Mouse (Mus musculus): ENCODE data around the gene Tns3.

Tns3 gene

DNA sequence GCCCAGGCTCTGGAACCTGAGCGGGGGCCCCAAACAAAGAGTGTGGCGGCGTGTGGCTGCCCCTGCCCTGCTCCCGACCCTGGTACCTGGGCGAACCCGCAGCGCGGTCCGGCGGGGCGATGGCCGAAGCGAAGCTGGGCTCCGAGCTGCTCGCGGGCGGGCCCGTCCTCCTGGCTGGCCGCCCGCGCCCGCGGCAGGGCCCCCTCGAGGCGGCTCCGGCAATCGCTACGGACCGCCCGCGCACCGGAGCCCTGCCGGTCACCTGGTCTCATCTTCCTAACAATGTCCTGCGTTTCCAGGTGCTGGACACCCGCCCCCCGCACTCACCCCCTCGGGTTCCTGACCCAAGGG, at the start of gene Tns3:
TSS of gene Tns3 (minus strand) at position 143 of the 351 bp plus-strand sequence.
- no peak for DNase-seq (ENCODE audit: low spot score)

DNA sequence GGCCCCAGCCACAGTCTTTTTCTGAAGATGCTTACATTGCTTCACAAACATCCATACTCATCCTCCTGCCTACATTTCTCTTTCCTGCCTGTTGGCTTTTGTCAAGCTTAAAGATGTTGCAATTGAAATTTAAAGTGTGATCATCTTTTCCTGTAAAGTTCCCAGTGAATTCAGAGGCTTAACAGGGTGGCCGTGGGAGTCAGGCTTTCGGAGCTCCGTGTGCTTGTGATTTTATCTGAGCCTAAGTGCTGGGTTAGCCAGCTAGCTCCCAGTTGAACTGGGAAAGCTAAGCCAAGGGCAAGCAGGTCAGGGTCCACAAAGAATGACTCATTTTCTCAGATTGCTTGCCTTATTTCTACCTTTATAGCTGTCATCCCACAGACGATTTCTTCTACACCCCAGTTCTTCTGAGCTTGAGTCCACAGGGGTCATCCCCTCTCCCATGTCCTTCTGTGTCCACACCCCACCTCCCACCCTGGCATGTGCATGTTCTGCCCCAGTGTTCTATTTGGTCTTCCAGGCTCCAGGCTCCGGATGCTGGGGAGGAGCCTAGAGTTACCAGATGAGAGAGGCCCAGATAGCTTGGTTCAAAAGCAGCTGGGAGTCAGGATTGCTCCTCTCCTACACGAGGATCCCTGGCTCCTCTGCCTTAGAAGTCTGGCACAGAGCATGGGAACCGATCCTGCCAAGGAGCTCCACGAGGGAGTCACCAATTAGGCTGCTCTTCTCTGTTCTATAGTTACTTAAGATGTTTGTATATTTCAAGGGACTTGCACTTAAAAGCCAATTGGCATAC, 42.1 kb upstream of the Tns3 start:
- no peak for DNase-seq (ENCODE audit: low spot score)

- no peak for DNase-seq (ENCODE audit: low spot score)
Observed at GRCm38 (mm10) chr11:8705156-8705555, 40.8 kb upstream of the Tns3 start.

GRCm38 (mm10) chr11:8703876-8704275, 39.5 kb upstream of the Tns3 start:
- DNase-seq (ENCODE audit: low spot score), result no peak

- no peak for DNase-seq (ENCODE audit: low spot score)
Observed at GRCm38 (mm10) chr11:8702532-8702886, 38.2 kb upstream of the Tns3 start.

DNA sequence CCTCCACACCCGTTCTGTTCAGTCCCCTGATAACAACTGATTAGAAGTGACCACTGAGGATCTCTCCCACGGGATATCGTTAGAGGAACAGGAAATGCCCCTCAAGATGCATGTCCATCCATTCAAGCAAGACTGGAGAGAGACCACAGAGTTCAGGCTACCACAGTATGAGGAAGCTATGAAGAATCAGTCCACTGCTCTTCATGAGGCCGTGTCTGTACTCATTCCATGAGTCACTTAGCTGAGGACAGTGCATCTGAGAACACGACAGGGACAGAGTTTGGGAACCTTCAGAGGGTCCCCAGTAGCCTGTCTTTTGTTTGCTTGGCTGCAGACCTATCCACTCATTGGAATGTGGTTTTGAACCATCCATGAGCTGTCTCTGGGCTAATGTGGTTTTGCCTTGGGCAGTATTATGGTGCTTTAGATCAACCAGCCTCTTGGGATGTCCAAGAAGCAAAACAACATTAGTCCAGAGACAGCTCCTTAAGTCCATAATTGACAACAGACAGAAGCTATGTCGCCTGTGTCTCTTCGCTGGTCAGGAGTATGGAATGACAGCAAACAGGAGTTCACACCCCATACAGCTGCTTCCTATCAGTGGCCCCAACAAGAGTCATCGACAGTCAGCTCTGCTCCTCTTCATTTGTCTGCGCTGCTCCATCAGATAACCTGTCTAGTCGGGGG, 37.7 kb upstream of the Tns3 start:
- no peak for DNase-seq (ENCODE audit: low spot score)

GRCm38 (mm10) chr11:8701400-8701799, 37.1 kb upstream of the Tns3 start:
- no peak for DNase-seq (ENCODE audit: low spot score)

DNA sequence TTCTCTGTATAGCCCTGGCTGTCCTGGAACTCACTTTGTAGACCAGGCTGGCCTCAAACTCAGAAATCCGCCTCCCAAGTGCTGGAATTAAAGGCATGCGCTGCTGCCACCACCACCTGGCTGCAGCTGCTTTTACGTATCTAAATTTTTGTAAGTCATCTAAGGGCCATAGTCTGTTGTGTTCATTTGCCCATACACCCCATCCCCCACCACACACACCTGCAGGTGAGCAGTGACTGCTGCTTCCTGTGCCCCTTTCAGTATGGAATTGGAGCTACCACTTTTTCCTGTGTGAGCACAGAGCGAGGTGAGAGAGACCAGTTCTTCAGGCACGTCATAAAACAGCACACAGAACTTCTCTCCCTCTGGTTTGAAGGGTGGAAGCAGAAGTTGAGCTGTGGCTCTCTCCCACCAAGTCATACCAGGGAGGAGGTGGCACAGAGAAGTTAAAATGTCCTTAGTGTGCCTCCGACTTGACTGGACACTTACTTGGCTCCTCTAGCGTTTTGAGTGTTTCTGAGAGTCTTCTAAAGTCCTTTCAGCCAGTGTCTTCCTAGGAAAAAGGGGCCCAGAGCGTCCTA, 36.4 kb upstream of the Tns3 start:
- no peak for DNase-seq (ENCODE audit: low spot score)

DNA sequence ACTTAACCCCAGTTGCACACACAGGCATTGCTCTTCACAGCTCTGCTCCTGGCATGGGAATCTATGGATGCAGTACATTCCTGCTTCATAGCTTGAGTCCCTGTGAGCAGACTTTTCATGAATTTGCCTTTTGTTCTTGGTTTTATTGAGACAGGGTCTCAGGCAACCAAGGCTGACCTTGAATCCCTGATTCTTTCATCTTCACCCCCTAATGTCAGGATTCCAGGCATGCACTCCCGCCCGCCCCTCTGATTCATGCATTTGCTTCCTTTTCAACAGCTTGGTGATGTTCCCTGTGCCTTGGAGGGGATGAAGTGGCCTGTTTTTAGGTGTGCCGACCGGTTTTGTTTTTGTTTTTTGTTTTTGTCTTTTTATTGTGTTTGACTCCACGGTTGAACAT, 35.4 kb upstream of the Tns3 start:
- DNase-seq (ENCODE audit: low spot score), result no peak

DNA sequence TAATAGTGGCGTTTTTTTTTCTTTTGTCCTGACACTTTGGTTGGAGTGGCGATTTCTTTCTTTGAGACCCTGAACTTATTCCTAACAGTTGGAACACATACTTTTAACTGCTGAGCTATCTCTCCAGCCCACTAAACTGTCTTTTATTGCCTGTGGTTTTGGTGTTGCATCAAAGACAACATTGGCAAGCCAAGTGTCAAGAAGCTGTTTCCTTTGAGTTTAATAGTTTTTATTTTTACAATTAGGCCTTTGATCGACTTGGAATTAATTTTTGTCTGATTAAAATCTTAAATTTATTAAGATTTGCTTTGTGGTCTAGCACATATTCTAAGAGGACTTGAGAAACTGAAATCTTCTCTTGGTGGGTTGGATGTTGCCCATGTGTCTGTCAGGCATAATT, 33.3 kb upstream of the Tns3 start:
- no peak for DNase-seq (ENCODE audit: low spot score)

GRCm38 (mm10) chr11:8694096-8694495, 29.8 kb upstream of the Tns3 start:
- no peak for DNase-seq (ENCODE audit: low spot score)

DNA sequence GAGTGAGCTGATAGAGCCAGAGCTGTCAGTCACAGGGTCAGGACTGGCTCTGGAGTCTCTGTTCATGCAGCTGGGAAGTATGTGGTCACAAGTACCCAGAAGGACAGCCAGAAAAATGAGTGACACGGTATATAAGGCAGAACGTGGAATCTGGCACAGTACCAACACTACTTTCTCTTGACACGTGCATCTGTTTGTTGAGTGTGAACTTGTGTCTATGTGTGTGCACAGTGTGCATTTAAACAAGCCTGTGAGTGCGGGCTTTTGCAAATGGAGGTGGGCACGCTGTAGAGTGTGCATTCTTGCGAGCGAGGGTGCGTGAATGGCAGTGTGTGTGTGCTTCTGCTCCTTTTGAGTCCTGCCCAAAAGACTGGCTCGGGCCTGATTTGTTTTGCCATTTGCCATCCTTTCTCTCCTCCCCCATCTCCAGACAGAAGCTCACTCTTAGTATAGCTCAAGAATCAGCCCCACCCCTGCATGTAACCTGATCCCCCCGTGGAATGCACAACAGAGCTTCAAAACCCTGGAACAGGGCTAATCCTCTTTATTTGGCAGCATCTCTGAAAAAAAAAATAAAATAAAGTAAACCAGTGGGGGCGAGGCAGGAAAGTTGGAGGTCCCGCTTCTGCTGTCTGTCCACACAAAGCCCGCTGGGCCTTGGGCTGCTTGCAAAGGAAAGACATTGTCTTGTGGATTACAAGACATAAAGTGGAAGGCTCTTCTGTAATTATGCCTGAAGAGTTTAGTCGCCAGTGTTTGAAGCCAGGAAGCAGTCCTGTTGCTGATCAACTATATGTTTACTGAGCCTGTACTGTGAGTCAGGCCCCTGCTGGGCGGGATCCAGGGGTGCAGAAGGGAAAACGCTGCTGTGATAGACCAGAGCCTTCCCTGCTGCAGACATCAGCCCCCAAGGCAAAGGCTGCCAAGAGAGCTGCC, 28.5 kb upstream of the Tns3 start:
- DNase-seq (ENCODE audit: low spot score), result no peak

- DNase-seq (ENCODE audit: low spot score), result no peak
Observed at GRCm38 (mm10) chr11:8692162-8692535, 27.8 kb upstream of the Tns3 start.

DNA sequence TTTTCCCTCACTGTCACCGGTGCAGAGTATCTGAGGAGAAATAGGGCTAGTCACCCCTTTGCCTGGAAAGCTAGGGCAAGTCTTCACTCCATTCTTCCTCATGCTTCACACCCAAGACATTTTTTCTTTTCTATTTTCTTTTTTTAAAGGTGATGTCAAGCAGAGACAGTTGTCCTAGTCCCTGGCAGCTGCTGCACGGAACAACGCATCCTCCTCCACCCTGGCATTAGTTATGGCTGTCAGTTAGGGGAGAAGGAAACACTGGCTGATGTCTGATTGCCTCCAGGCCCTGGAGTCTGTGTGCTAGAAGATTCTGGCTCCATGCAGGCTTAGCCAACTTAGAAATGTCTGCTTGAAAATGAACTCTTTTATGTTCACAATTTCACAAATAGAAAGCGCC, 27.3 kb upstream of the Tns3 start:
- DNase-seq (ENCODE audit: low spot score), result no peak

DNA sequence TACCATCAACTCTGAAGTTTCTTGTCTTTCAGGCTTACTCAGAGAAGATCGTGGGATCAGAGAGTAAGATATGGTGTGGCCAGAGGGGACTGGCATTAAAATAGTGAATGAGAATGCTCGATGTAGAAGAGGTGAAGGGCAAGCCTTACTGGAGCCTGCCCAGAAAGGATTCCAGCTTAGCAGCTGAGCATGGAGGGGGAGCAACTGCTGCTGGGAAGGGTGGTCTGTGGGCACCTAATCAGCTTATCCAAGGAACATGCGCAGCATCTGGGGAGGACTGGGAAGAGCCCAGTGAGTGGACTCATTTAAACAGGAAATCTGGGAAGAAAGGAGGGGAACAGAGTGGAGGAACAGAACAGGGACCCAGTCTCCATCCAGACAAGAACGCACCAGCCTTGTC, 26.3 kb upstream of the Tns3 start:
- DNase-seq (ENCODE audit: low spot score), result no peak

DNA sequence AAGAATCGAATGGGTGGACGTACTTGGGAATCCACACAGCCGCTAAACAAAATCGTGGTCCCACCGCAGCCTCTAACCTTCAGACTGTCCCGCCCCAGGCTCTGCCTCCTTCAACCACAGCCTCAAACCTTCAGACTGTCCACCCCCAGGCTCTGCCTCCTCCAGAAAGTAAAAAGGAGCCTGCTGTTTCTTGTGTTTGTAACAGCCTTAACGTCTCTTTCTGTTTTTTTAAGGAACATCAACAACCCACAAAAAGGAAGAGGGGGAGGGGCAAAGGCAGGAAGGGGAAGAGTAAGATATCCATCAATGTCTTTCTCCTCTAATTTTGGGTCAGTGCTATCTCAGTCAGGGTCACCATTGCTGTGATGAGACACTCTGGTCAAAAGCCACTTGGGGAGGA, 25.2 kb upstream of the Tns3 start:
- no peak for DNase-seq (ENCODE audit: low spot score)

- DNase-seq (ENCODE audit: low spot score), result no peak
Observed at GRCm38 (mm10) chr11:8688907-8689306, 24.6 kb upstream of the Tns3 start.

- DNase-seq (ENCODE audit: low spot score), result no peak
Observed at GRCm38 (mm10) chr11:8686501-8686900, 22.2 kb upstream of the Tns3 start.

GRCm38 (mm10) chr11:8686061-8686460, 21.7 kb upstream of the Tns3 start:
- no peak for DNase-seq (ENCODE audit: low spot score)

GRCm38 (mm10) chr11:8685195-8685594, 20.9 kb upstream of the Tns3 start:
- DNase-seq (ENCODE audit: low spot score), result no peak

- no peak for DNase-seq (ENCODE audit: low spot score)
Observed at GRCm38 (mm10) chr11:8684262-8684661, 19.9 kb upstream of the Tns3 start.

GRCm38 (mm10) chr11:8681356-8681755, 17.0 kb upstream of the Tns3 start:
- no peak for DNase-seq (ENCODE audit: low spot score)

Measured in MN1 (cell line).